Mouse (Mus musculus) mouse embryonic stem cell (cell line): ENCODE results near the gene St14.

ENCODE experiments used
- in situ Hi-C, 2 experiments: fragments of 300-500 bp; cut with MboI; formaldehyde crosslinking; loops; 1 replicate in 1 of 2; 3 replicates in 1 of 2; pipeline ENCODE4 v1.14.3; 2019 to 2020; ENCODE audit warnings: low sequenced_read_pairs in 2 of 2, low pct_unique_long_range_greater_than_20kb in 1 of 2, mixed read lengths in 1 of 2; ENCODE audit not compliant: unreplicated experiment in 1 of 2

The St14 gene

GRCm38 (mm10) chr9:31130357-31131204, 1.1 kb downstream of the St14 start:
- in situ Hi-C loops: no loop called here

- in situ Hi-C loops: no loop called here
Observed at GRCm38 (mm10) chr9:31129956-31130355, 1.7 kb downstream of the St14 start.

- in situ Hi-C loops: no loop called here
Observed at GRCm38 (mm10) chr9:31127876-31128465, 3.7 kb downstream of the St14 start.

- in situ Hi-C loops: no loop called here
Observed at GRCm38 (mm10) chr9:31126079-31126478, 5.6 kb downstream of the St14 start.

GRCm38 (mm10) chr9:31122464-31123030, 9.1 kb downstream of the St14 start:
- in situ Hi-C loops: no loop called here

- in situ Hi-C loops: no loop called here
Observed at GRCm38 (mm10) chr9:31120533-31120915, 11.1 kb downstream of the St14 start.

GRCm38 (mm10) chr9:31119882-31120532, 11.6 kb downstream of the St14 start:
- in situ Hi-C loops: no loop called here

- in situ Hi-C loops: no loop called here
Observed at GRCm38 (mm10) chr9:31119405-31119804, 12.2 kb downstream of the St14 start.

- in situ Hi-C loops: no loop called here
Observed at GRCm38 (mm10) chr9:31118520-31119298, 12.9 kb downstream of the St14 start.

- in situ Hi-C loops: no loop called here
Observed at GRCm38 (mm10) chr9:31117488-31117887, 14.2 kb downstream of the St14 start.

GRCm38 (mm10) chr9:31117088-31117487, 14.6 kb downstream of the St14 start:
- in situ Hi-C loops: no loop called here

- in situ Hi-C loops: no loop called here
Observed at GRCm38 (mm10) chr9:31115586-31115985, 16.1 kb downstream of the St14 start.

GRCm38 (mm10) chr9:31108464-31108863, 23.2 kb downstream of the St14 start:
- in situ Hi-C loops: no loop called here

- in situ Hi-C loops: loop anchor here (25.0 kb wide), 4 partner anchors 286 to 536 kb away; no protein-coding TSS in a partner anchor
Observed at GRCm38 (mm10) chr9:31098118-31098517, 33.5 kb downstream of the St14 start.

- in situ Hi-C loops: loop anchor here (25.0 kb wide), 4 partner anchors 285 to 535 kb away; no protein-coding TSS in a partner anchor
Observed at GRCm38 (mm10) chr9:31097088-31098082, 34.3 kb downstream of the St14 start.

GRCm38 (mm10) chr9:31092833-31093195, 38.8 kb downstream of the St14 start:
- in situ Hi-C loops: loop anchor here (25.0 kb wide), 4 partner anchors 281 to 531 kb away; no protein-coding TSS in a partner anchor

- in situ Hi-C loops: loop anchor here (25.0 kb wide), 4 partner anchors 280 to 530 kb away; no protein-coding TSS in a partner anchor
Observed at GRCm38 (mm10) chr9:31092111-31092832, 39.4 kb downstream of the St14 start.
